Mouse (Mus musculus): ENCODE results near the gene Sp100.

Sp100 gene

DNA sequence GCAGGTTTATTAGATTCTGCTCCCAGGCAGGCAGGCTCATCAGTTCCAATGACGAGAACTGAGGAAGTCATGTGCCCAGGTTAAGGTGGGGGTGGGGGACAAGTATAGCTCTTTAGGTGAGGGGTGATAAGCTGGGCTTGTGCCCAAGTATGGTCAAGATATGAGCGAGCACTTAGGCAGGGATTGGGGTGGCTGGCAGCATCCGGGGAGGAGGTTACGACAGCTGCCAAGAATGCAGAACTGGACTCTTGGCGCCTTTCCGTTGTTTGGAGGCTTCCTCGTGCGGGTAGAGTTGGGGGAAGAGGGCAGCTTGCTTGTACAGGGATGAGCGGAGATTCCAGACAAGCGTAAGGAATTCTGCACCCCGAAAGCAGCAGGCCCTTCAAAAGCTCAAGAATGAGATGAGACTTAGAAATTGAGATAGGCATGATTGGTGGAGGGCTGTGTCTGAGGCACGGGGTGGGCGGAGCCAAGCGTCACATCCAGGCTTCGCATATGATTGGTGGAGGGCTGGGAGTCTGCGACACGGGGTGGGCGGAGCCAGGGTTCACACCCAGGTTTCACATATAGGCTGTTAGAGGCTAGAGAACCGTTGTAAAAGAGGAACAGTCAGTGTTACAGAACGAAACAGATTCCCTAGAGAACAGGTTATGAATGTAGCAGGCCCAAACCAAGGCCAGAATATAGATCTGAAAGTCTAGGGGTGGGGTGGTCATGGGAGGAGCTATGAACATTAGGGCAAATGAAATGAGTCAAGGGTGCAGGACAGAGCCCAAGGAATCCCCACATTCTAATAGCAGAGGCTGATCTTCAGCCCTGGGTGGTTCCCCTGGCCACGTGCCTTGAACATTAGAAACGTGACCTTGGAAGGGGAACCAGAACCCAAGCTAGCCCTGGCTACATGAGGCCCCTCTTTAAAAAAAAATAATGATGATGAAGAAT, 53.7 kb downstream of the Sp100 start:
- peak; percentile 54 for DNase-seq

DNA sequence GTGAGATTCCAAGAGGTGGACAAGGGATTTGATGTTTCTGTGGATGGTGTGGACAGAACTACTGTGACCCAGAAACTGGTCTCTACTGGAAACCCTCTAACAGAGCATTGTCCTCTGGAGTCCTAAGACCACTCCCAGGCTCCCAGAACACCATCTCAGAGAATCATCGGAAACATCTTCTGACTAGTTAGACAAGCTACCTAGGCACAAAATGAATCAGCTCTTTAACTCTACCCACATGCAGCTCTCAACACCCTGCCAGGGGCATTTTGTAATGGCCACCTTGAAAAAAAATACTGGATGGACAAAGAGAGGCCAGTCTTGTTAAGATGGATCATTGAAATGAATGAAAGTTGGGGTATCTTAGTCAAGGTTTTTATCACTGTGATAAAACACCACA, 55.8 kb downstream of the Sp100 start:
- DNase-seq = no peak

DNA sequence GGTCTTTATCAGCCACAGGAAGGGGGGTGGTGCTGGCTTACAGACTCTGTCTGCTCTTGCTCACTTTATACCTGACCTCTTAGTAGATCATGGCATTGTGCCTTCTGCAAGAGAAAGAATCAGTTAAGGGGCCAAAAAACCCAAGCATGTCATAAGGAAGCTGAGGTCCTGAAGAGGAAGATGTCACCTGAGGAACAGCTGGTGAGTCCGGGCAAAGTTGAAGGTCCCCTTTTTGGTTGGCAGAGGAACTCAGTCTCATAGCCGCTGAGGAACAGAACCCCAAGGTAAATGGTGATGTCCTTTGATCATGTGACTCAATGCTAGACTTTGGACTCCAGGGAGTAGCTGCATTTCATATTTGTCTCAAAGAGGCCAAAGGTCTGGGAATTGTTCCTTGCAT, 57.0 kb downstream of the Sp100 start:
- DNase-seq = no peak

DNA sequence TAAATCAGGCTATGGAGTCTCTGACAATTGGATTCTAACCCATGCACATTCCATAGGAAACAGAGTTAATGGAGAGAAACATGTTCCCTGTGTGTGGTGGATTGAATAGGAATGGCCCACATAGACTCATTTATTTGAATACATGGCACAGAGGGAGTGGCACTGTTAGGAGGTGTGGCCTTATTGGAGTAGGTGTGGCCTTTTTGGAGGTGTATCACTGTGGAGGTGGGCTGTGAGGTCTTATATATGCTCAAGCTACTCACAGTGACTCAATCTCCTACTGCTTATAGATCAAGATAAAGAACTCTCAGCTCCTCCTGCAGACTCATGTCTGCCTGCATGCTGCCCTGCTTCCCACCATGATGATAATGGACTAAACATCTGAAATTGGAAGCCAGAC, 64.7 kb downstream of the Sp100 start:
- DNase-seq = no peak

DNA sequence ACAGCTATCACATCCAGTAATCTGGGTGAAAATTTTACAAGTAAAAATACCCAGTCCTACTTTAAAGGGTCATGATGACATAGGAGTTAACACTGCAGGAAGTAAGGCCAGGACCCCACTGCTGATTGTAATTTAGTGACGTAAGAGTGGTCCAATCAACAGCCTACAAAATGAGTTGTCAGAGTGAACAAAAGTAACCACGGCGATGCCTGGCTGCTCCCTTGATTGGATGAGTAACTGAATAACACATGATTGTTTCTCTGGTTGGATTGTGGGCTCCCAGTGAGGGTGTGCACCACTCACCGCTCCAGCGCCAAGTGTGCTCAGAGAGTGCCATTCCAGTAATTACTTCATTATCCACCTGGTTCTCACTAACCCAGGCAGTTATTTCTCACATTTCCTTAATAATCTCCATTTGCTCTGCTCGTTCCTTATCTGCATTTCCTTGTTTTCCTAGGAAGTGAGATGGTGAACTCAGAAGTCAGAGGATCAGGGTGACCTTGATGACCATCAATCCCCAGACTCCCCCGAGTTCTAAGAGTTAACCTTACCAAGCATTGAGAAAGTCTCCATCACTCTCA, 66.7 kb downstream of the Sp100 start:
- DNase-seq = no peak

DNA sequence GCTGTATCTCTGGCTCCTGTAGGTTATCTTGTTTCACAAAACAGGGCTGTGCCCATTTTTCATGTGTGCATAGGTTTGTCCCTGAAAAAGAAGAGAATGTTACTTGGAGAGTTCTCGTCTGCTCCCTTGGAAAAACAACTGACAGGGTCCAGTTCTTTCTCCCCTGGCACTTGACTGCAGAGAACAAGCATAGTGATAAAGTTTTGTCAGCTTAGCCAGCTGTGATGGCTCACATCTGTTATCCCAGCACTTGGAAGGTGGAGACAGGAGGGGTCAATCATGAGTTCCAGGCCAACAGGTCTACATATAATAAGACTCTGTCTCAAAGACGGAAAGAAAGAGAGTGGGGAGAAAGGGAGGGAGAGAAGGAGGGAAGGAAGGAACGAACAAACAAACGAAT, 69.3 kb downstream of the Sp100 start:
- no peak for DNase-seq

DNA sequence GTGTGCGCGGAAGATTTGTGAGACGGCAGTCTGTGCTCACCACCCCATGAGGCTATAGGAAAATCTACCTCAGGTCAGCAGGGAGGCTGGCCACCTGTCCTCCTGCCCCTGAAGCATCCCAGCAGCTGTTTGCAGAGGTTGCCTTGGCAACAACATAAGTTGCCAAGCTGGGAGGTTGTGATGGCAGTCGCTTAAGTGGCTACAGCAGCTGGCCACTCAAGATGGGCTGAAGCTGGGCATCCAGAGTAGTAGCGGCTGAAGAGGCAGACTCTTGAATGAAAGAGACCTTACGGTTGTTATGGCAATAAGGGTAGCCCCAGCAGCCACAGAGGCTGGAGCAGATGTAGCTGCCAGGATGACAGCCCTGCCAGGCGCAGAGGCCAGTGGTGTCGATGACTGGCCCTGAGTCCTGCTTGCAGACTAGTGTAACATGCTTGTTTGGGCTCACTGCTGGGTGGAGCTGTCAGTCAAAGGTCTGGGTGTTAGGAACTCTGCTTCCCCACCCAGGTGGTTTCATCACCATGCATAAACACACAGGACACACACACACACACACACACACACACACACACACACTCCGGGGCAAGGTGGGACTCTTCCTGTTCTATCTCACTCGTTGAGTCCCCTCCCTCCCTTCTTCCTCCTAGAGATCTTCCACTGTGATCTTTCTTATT, 70.6 kb downstream of the Sp100 start:
- DNase-seq = no peak

DNA sequence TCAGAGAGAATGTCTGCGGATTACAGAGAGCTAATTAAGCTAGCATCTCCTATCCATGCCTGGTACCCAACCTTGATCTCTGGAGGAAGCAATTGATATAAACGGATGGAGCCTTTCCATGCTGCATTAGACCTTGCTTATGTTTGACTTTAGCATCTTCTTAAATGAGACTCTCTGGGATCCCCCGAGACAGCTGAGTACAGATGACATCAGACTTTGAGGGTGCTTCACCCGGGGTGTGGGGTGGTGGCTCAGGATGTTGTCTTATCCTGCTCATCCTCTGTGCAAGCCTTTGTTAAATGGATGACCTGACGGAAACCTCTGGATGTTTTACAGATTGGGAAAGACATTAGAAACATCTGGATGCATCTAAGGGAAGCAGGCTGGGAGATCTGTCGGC, 80.7 kb downstream of the Sp100 start:
- no peak for DNase-seq

DNA sequence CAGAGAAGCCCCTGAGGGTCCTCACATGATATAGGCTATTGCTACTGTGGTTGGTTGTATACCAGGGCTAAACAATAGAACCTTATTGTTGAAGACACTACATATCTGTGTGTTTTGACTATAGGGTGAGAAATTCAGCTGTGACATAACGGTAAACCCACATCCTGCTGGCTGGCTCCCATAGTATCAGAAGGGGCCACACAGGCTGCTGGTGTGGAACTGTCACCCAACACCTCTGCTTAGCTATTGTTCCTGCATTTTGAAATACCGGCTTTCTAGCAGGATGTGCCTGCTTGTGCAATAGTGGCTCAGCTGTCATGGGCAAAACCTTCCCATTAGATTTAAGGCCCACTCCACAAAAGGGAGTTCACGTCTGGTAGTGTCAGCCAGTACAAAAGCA, 82.8 kb downstream of the Sp100 start:
- DNase-seq = no peak

DNA sequence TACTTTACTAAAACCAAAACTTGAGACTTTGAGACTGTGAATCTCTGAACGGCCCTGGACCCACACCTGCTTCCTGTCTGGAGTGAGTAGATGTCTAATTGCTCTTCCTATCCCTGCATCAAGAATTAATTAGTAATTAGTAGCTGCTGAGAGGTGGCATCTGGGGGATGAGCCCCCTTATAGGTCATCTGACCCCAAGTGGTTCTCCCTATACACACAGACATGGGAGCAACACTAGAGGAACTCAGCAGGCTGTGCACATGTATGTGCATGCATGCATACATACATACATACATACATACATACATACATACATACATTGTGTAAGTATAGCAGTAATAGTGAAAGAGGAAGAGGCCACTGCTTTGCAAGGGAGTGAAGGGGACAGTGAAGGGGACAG, 84.7 kb downstream of the Sp100 start:
- DNase-seq = no peak

DNA sequence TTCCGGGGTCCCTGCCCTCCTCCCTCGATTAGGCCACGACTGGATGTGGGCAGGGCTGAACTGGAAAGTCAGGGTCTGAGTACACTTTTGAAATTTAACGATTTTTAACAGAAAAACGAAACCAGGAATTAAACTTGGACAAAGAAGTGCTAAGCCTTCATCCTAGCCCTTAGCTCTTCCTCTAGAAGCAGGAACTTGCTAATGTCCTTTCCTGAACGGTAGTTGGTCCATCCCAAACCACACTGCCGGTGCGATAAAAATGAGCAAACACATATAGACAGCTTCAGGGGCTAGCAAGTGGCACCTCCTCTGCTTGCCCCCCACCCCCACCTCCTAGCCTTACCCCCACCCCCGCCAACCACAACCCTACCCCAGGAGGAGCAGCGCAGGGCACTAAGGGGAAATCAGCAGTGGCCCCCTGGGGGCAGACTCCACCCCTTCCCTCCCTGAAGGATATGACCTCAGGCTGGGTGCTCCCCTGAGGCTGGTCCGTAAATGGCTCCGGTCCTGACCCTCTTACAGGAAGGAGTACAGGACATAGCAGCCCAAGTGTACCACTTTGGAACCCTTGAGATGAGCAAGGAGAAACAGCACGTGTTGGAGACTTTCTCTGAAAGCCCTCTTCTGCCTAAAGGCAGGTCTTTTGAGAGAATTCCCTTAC, 85.8 kb downstream of the Sp100 start:
- peak; percentile 32 for DNase-seq

DNA sequence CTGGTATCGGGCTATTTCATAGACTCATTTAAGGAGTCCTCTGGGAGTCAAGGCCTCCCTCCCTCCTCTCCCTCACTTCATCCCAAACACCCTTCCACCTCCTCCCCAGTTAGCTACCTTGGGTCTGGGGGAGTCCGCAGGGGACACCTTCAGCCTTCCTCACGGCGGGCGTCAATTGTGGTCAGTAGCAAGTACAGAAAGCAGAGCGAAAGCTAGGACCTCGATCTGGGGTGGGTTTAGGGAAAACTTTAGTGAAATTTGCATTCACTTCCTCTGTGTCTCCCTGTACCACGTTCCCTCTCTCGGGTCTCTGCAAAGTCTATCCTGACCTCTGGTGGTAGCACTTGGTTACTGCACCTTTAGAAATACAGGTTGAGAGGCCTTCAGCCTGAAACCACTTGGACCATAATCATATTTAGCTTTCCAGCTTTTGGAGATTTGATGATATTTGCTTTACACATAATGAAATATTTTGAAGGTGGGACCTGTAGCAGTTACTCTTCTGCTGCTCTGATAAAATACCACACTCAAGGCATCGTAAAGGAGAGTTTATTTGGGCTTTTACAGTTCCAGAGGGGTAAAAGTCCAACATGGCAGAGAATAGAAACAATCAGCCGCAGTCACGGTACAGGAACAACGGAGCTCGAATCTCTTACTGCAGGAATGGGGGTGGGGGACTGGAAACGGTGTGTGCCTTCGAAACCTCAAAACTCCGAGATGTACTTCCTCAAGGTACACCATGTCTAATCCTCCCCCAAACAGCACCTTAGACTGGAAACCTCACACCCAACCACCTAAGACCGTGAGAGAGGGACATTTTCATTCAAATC, 86.8 kb downstream of the Sp100 start:
- peak; percentile 61 for DNase-seq

DNA sequence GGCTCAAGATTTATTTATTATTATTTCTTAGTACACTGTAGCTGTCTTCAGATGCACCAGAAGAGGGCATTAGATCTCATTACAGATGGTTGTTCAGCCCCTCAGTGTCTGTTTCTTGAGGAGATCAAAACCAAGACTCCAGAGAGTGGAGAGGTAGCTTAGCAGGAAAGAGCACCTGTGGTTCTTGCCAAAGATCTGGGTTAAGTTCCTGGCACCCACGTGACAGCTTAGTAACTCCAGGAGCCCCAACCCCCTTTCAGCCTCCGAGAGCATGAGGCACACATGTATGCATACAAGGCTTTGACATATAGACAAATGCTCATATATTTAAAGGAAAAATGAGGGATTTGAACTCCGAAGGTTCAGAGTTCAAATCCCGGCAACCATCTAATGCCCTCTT, 89.2 kb downstream of the Sp100 start:
- no peak for DNase-seq

DNA sequence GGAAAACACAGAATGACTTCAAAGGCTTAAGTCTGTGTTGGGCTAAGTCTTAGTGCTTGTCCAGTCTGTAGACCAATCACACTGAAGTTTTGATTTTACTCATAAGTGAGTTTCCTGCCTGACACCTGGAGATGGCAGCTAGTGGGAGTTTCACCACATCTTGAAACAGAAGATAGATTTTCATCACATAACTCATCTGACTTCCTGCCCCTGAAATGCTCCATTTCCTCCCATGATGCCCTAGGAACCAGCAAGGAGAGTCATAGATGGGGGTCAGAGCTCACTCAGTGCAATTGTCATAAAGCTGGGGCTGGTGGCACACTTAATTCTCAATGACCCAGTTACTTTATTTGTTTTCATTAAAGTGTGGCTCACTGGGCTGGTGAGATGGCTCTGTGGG, 90.0 kb downstream of the Sp100 start:
- DNase-seq = no peak

DNA sequence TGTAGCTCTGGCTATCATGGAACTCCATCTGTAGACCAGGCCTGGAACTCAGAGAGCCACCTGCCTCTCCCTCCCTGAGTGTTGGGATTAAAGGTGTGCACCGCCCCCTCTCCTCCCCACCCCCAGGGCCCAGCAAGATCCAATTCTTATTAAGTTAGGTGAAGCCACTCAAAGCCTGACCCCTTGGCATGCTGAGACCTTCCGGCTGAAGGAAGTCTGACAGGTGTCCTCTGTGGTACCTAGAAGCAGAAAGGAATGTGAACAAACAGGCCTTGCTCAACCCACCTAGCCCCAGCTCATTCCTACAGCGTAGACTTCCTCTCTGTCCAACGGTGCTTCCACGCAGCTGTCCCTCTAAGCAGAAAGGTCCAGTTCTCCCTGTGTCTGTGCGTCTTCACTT, 91.1 kb downstream of the Sp100 start:
- DNase-seq = no peak

DNA sequence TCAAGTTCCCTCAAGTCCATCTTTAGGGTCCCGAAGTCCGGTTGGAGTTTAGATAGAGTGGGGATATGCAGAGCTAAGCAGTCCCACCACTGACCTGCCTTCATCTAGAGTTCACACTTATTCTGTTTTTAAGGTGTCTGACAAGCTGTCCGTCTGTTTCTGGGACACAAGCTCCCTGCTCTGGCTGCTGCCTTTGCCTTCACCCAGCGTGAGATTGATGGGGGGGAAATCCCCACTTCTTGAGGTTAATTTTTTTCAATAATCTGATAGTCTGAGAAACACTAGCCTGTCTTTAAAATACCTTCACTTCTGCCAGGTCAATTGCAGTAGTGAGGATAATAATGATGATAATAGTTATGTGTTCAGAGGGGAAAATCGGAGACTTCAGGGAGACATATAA, 92.5 kb downstream of the Sp100 start:
- no peak for DNase-seq

DNA sequence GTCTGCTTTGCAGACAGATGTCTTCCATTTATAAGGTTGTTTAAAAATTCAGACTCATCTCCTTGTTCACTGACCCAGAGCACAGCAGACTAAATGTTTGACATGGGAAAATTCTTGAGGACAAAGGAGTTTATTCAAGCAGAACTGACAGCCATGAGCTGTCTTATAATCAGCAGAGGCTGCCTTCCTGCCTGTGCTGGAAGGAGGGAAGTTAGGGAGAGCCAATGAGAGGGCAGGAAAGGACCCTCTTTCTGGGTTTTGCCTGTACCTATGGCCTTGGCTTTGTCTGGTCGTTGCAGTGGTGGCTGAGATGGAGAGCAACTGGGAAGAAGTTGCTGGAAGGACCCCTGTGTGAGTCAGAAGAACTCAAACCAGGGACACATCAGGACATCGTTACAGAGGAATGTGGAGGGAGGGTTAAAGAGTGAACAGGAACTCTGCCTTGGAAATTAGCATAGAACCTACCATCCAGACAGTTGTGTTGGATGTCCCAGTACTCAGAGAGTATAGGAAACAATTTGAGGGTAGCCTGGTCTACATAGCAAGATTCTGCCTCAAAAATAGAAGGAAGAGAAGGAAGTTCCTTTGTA, 93.2 kb downstream of the Sp100 start:
- no peak for DNase-seq

DNA sequence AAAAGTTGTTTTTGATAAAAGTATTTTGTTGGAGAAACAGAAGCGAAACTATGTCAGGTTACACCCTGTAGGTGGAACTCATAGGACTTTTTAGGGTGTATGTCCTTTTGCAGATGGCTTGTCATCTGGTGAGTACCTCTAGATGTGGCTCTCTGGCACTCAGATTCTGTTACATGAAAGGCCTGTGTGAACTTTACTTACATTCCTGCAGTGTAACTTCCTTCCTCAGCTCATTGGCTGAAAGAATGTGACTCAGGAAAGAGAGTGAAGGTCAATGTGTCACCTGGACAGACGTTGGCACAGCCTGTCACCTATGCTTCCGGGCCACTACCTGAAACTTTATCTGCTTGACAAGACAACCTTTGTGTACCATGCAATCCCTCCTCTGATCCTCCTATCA, 94.8 kb downstream of the Sp100 start:
- no peak for DNase-seq

DNA sequence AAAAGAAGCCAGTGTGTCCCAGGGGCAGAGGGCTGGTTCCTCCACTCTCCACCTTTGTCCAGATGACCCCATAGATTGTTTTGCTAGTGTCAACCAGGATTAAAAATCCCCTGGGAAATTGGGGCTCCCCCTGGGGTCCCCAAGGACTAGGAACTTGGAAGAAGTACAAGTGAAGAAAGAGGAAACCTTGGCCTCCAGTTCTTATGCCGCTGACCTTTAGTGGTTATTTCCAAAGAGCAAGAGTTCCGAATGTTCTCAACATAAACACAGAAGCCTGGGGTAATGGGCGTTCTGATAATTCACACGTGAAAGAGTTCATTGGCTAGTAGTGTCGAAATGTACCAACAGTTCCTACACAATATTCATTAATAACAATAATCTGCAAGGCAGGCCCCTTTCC, 96.7 kb downstream of the Sp100 start:
- no peak for DNase-seq

DNA sequence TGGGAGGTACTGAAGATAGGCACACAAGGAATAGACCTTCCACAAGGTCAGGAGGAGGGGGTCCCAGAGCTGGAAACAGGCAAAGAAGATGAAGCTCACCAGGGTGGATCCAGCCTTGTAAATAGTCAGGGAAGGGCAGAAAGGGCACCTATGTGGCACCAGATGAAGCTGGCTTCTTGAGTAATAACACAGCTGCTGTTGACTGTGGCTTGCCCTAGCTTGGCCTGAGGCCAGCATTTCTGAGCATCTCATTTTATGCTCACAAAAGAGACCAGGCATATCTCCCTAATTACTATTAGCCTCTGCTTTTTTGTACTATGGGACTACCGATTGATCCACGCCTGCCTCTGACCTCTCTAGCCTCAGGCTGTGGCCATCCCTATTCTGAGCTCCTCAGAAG, 100.0 kb downstream of the Sp100 start:
- DNase-seq = no peak

DNA sequence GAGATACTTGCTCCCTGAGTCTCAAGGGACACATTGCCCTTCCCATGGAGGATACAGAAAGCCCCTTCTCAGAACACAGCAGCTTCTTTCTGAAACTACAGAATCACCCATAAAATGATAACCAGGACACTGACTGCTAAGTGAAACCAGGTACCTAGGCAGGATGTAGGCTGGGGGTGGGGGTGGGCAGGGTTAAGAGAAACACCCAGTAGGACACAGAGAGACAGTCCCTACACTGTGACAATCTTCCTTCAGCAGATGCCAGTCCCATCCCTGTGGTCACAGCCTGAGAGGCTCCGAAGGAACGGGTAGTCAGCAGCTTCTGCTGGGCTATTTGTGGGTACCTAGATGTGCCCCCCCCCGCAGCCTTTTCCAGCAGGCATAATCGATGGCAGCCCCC, 100.9 kb downstream of the Sp100 start:
- no peak for DNase-seq

DNA sequence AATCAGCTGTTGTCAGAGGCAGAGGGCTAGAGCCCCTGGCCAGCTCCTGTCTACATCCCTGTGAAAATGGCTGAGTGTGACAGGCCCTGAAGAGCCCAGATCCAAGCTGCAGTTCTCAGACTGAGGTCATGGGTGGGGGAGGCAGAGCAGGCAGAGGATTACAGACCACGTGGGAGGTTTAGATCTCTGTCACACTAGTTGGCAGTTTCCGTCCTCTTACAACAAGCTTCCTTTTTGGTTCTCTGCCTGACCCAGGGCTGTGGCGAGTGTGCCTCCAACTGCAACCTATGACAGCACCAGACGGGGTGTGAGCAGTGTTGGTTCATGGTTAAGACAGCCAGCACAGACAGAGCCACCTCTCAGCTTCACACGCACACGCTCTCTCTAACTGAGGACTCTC, 101.7 kb downstream of the Sp100 start:
- DNase-seq = no peak
